Mouse (Mus musculus) midbrain, embryonic 16.5 days (tissue): ENCODE measurements around the gene Slc25a53. TPM values are rescaled to one million over a fixed set of nuclear protein-coding genes. Genes with fewer than 3 reads are reported as not detected.

Source experiments
- ATAC-seq: fragments of 200-750 bp; cut with Nextera tagmentation; 2 replicates; pipeline ENCODE4 v1.8.0; 2017; ENCODE audit warnings: moderate TSS enrichment
- H3K27ac ChIP-seq: fragments of 300-500 bp; sonication (generic); 2 replicates; pipeline ENCODE4 v1.5.1; 2014; ENCODE audit warnings: mild to moderate bottlenecking, low read length, mixed read lengths
- H3K27me3 ChIP-seq: fragments of 300-500 bp; sonication (generic); 2 replicates; pipeline ENCODE4 v1.6.1; 2014; ENCODE audit warnings: low read depth, low read length, mixed read lengths; ENCODE audit not compliant: control insufficient read depth, insufficient read depth
- H3K36me3 ChIP-seq: fragments of 300-500 bp; sonication (generic); 2 replicates; pipeline ENCODE4 v1.6.1; 2014; ENCODE audit warnings: mild to moderate bottlenecking, low read length, moderate library complexity, mixed read lengths; ENCODE audit not compliant: control insufficient read depth, insufficient read depth
- H3K4me1 ChIP-seq: fragments of 300-500 bp; sonication (generic); 2 replicates; pipeline ENCODE4 v1.6.1; 2014; ENCODE audit warnings: mild to moderate bottlenecking, low read length, mixed read lengths; ENCODE audit not compliant: control insufficient read depth, insufficient read depth
- H3K4me2 ChIP-seq: fragments of 300-500 bp; sonication (generic); 2 replicates; pipeline ENCODE4 v1.6.1; 2014; ENCODE audit warnings: mild to moderate bottlenecking, low read length, mixed read lengths
- H3K4me3 ChIP-seq: fragments of 300-500 bp; sonication (generic); 2 replicates; pipeline ENCODE4 v1.5.1; 2014; ENCODE audit warnings: low read depth, mild to moderate bottlenecking, low read length, moderate library complexity, mixed read lengths
- H3K9ac ChIP-seq: fragments of 300-500 bp; sonication (generic); 2 replicates; pipeline ENCODE4 v1.6.1; 2014; ENCODE audit warnings: low read depth, low read length, mixed read lengths
- H3K9me3 ChIP-seq: fragments of 300-500 bp; sonication (generic); replicated peaks from 2 replicates; pipeline ENCODE4 v1.6.1; 2014; ENCODE audit warnings: mild to moderate bottlenecking, low read length, mixed read lengths; ENCODE audit not compliant: control insufficient read depth, poor library complexity, severe bottlenecking
- WGBS: fragments of 180-500 bp; shearing (Covaris S2); extraction: QIAGEN DNeasy Blood & Tissue Kit; methylation state at CpG from one replicate; pipeline ENCODE4 v1.1.7; 2014; 5-methylcytosine and 5-hydroxymethylcytosine counted together
- polyA plus RNA-seq: library from polyadenylated mRNA; unstranded; fragments of >200 nt; fragmentation: Nextera tagmentation; extraction: Ambion mirVana; gene quantifications from 2 replicates; pipeline ENCODE4 v1.2.1, GENCODE M21; 2015

The Slc25a53 gene
- polyA plus RNA-seq = 14.5 and 14.8 TPM in 2 replicates

GRCm38 (mm10) chrX:137038000-137038483 lies at the start of gene Slc25a53:
TSS of gene Slc25a53 (minus strand) at chrX:137038302.
- ATAC-seq = peak; percentile 96
- 20% methylated on average over 31 of the region's 31 CpGs for WGBS
- peaks cover 5% of the 10 kb centered on the region; the same call in 1 of the 2 replicates for H3K4me1 ChIP-seq
- peak within 1 kb of the TSS; percentile 70 for H3K9ac ChIP-seq
- no peaks in the 10 kb centered on the region for H3K27me3 ChIP-seq
- H3K36me3 ChIP-seq = no peaks in the 10 kb centered on the region
- peak within 1 kb of the TSS; percentile 94 for H3K27ac ChIP-seq
- H3K9me3 ChIP-seq = no peaks in the 10 kb centered on the region
- H3K4me2 ChIP-seq = peak within 1 kb of the TSS; percentile 73
- peak within 1 kb of the TSS; percentile 52 for H3K4me3 ChIP-seq

- H3K4me1 ChIP-seq = no peaks in the 10 kb centered on the region
- H3K9ac ChIP-seq = no peak overlapping the region
- WGBS = 59% methylated on average over 9 of the region's 9 CpGs
- H3K9me3 ChIP-seq = no peaks in the 10 kb centered on the region
- no peak overlapping the region for H3K4me3 ChIP-seq
- no peaks in the 10 kb centered on the region for H3K36me3 ChIP-seq
- H3K4me2 ChIP-seq = no peak overlapping the region
- H3K27ac ChIP-seq = no peak overlapping the region
- H3K27me3 ChIP-seq = no peaks in the 10 kb centered on the region
- no peak for ATAC-seq
Measured at GRCm38 (mm10) chrX:137063202-137063601, 25.1 kb upstream of the Slc25a53 start.

- peak within 1 kb of the TSS; percentile 81 for H3K9ac ChIP-seq
- H3K27me3 ChIP-seq = no peaks in the 10 kb centered on the region
- 11% methylated on average over 48 of the region's 62 CpGs for WGBS
- H3K4me1 ChIP-seq = peaks cover 10% of the 10 kb centered on the region; the same call in 1 of the 2 replicates
- peak within 1 kb of the TSS; percentile 58 for H3K4me2 ChIP-seq
- peak within 1 kb of the TSS; percentile 63 for H3K4me3 ChIP-seq
- H3K36me3 ChIP-seq = no peaks in the 10 kb centered on the region
- no peaks in the 10 kb centered on the region for H3K9me3 ChIP-seq
- ATAC-seq = peak; percentile 97
- peak within 1 kb of the TSS; percentile 61; the same call in 1 of the 2 replicates for H3K27ac ChIP-seq
Measured at GRCm38 (mm10) chrX:137049425-137050225, 11.5 kb upstream of the Slc25a53 start, which contains the start of gene Fam199x. TSS of gene Fam199x (plus strand) at chrX:137049594.

GRCm38 (mm10) chrX:137049060-137049424 lies 10.9 kb upstream of the Slc25a53 start:
- Histone ChIP-seq H3K4me2 (peak overlapping the region; percentile 52), H3K4me3 (peak overlapping the region; percentile 63), H3K9ac (peak overlapping the region; percentile 81), H3K36me3 (no peaks in the 10 kb centered on the region), H3K27ac (0 out of 2 replicates have a peak overlapping the region, but pooled peaks have one; percentile 61), H3K27me3 (no peaks in the 10 kb centered on the region), H3K4me1 (peaks cover 10% of the 10 kb centered on the region; the same call in 1 of the 2 replicates), H3K9me3 (no peaks in the 10 kb centered on the region)
- ATAC-seq = no peak; the same call in 1 of the 2 replicates
- WGBS = 18% methylated on average over 8 of the region's 11 CpGs

GRCm38 (mm10) chrX:137038502-137038901 lies 400 bp upstream of the Slc25a53 start:
- no peaks in the 10 kb centered on the region for H3K9me3 ChIP-seq
- peak overlapping the region; percentile 52 for H3K4me3 ChIP-seq
- WGBS = 48% methylated on average over 7 of the region's 7 CpGs
- H3K4me2 ChIP-seq = peak overlapping the region; percentile 51
- peaks cover 5% of the 10 kb centered on the region; the same call in 1 of the 2 replicates for H3K4me1 ChIP-seq
- H3K9ac ChIP-seq = peak overlapping the region; percentile 70; the same call in 1 of the 2 replicates
- peak overlapping the region; percentile 94 for H3K27ac ChIP-seq
- no peaks in the 10 kb centered on the region for H3K36me3 ChIP-seq
- peak; percentile 29; the same call in 1 of the 2 replicates for ATAC-seq
- H3K27me3 ChIP-seq = no peaks in the 10 kb centered on the region

- 18% methylated on average over 12 of the region's 12 CpGs for WGBS
- peak overlapping the region; percentile 70 for H3K9ac ChIP-seq
- peak overlapping the region; percentile 94 for H3K27ac ChIP-seq
- H3K4me1 ChIP-seq = peaks cover 5% of the 10 kb centered on the region; the same call in 1 of the 2 replicates
- peak overlapping the region; percentile 73 for H3K4me2 ChIP-seq
- ATAC-seq = peak; percentile 78
- no peaks in the 10 kb centered on the region for H3K9me3 ChIP-seq
- H3K27me3 ChIP-seq = no peaks in the 10 kb centered on the region
- no peaks in the 10 kb centered on the region for H3K36me3 ChIP-seq
- H3K4me3 ChIP-seq = peak overlapping the region; percentile 52
Measured at GRCm38 (mm10) chrX:137037470-137037999, 567 bp downstream of the Slc25a53 start.

- Histone ChIP-seq H3K4me3 (no peak overlapping the region), H3K9ac (no peak overlapping the region), H3K4me1 (peaks cover 5% of the 10 kb centered on the region; the same call in 1 of the 2 replicates), H3K9me3 (no peaks in the 10 kb centered on the region), H3K27me3 (no peaks in the 10 kb centered on the region), H3K4me2 (no peak overlapping the region), H3K36me3 (no peaks in the 10 kb centered on the region), H3K27ac (no peak overlapping the region)
- 73% methylated on average over 4 of the region's 4 CpGs for WGBS
- ATAC-seq = no peak
Measured at GRCm38 (mm10) chrX:137034322-137034721, 3.8 kb downstream of the Slc25a53 start.

GRCm38 (mm10) chrX:137031726-137032125 lies 6.4 kb downstream of the Slc25a53 start:
- ATAC-seq = no peak
- no peaks in the 10 kb centered on the region for H3K27me3 ChIP-seq
- no peaks in the 10 kb centered on the region for H3K36me3 ChIP-seq
- no peak overlapping the region for H3K9ac ChIP-seq
- no peak overlapping the region for H3K4me3 ChIP-seq
- no peaks in the 10 kb centered on the region for H3K9me3 ChIP-seq
- H3K4me1 ChIP-seq = peaks cover under 1% of the 10 kb centered on the region; the same call in 1 of the 2 replicates
- no peak overlapping the region for H3K27ac ChIP-seq
- no peak overlapping the region for H3K4me2 ChIP-seq
- 88% methylated on average over 5 of the region's 5 CpGs for WGBS
